Mouse (Mus musculus) CH12.LX (cell line): ENCODE measurements around the gene Wdr34.

Experiments
- CTCF ChIP-seq, 2 experiments: IDR thresholded peaks in 1 of 2; conservative IDR thresholded peaks in 1 of 2; 2 replicates each; pipeline ENCODE4 v1.5.1; 2011 to 2012; ENCODE audit warnings: low read depth in 2 of 2, low read length in 2 of 2, improper control_type of control experiment in 1 of 2, inconsistent platforms in 1 of 2, mild to moderate bottlenecking in 1 of 2, moderate library complexity in 1 of 2
- NRF1 ChIP-seq: IDR thresholded peaks from 2 replicates; pipeline ENCODE4 v1.6.1; 2014; ENCODE audit warnings: low read depth, mild to moderate bottlenecking, inconsistent platforms, low read length, improper control_type of control experiment, moderate library complexity
- POLR2A ChIP-seq: IDR thresholded peaks from 2 replicates; pipeline ENCODE4 v1.6.1; 2011; ENCODE audit warnings: low read depth, mild to moderate bottlenecking, improper control_type of control experiment, low read length
- RCOR1 ChIP-seq: conservative IDR thresholded peaks from 2 replicates; pipeline ENCODE4 v1.6.1; 2012; ENCODE audit warnings: low read depth, mild to moderate bottlenecking, inconsistent platforms, low read length, improper control_type of control experiment
- TCF12 ChIP-seq: IDR thresholded peaks from 2 replicates; pipeline ENCODE4 v1.6.1; 2014; ENCODE audit warnings: low read depth, mild to moderate bottlenecking, inconsistent platforms, low read length, improper control_type of control experiment
- UBTF ChIP-seq: IDR thresholded peaks from 2 replicates; pipeline ENCODE4 v1.6.1; 2012; ENCODE audit warnings: low read depth, mild to moderate bottlenecking, inconsistent platforms, low read length, improper control_type of control experiment, moderate library complexity
- USF1 ChIP-seq: IDR thresholded peaks from 2 replicates; pipeline ENCODE4 v1.6.1; 2014; ENCODE audit warnings: low read depth, mild to moderate bottlenecking, inconsistent platforms, low read length, improper control_type of control experiment

DNA sequence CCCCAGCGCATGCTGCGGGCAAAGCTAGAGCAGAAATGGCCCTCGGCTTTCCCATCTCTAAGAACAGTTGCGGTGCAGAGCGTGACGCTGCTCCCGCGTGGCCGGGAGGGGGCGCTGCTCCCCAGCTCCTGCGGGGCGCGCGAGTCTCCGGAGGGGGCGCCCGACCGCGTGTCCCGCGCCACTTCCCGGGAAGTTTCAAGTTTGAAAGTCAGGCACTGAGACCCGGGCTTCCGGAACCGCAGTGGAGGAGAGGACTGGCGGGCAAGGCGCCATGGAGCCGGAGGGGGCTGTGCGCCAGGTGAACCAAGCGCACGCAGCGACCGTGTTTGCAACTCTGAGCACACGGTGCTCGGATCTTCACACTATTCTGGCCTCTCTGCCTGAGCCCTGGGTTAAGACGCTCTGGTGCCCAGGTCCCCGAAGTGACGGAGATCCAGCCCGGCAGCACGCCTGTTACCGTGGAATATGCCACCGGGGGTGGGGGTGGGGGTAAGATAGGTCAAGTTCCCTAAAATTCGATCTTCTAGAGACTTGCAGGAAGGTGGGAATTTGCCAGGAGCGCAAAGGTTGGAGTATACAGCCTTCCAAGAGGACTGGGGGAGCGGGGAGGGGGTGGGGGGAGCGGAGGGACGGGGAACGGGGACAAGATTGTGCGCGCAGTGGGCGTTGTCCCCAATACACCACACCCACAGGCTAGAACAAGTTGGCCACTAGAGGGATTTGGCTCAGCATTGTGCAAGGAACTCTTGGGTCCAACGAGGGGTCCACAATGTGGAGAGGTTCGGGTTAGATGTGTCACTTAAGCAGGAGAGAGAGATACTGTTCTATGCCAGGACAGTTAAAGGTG is 29.0 kb upstream of the Wdr34 start, which contains the start of gene Pkn3:
- TF ChIP-seq CTCF (conservative IDR thresholded peaks at IDR 0.05 in 1 of 2, IDR thresholded peaks at IDR 0.05 in 1 of 2; ENCODE audit: low read depth in 2 of 2, low read length in 2 of 2) (peak; percentile 43 to 100), TCF12 (peak; percentile 70; the same call in 1 of the 2 replicates), UBTF (0 out of 2 replicates have a peak, but pooled peaks have one; percentile 42), POLR2A (peak; percentile 62; the same call in 1 of the 2 replicates), USF1 (no peak), NRF1 (peak; percentile 48), RCOR1 (0 out of 2 replicates have a peak, but pooled peaks have one; percentile 48)
